Mouse (Mus musculus) hematopoietic stem cell, adult 5-6 weeks (primary cell): ENCODE results near the gene Mlh3. TPM values are rescaled to one million over a fixed set of nuclear protein-coding genes. Genes with fewer than 3 reads are reported as not detected.
"Not testable (repeated sequence)": the region's sequence is repeated elsewhere in the genome, so short reads cannot be mapped to it uniquely, and the experiment has no call there.

ENCODE experiments used
- ATAC-seq, 2 experiments: fragments of 125-278 bp in 1 of 2; replicated peaks in 1 of 2; 2 replicates each; pipeline ENCODE4 v1.8.0; 2016 to 2017; ENCODE audit warnings: inconsistent platforms in 2 of 2, mild to moderate bottlenecking in 2 of 2, moderate number of reproducible peaks in 2 of 2, low read depth in 1 of 2, moderate TSS enrichment in 1 of 2; ENCODE audit not compliant: low FRiP score in 2 of 2, poor library complexity in 2 of 2, severe bottlenecking in 2 of 2, insufficient read depth in 1 of 2, low TSS enrichment in 1 of 2
- total RNA-seq: library from RNA; stranded (forward); fragments of 172-1452, 232-1000 nt; gene quantifications from 2 replicates; pipeline ENCODE4 v1.2.3, GENCODE M21; 2017

The Mlh3 gene
- total RNA-seq, 1 experiment from 2014 or later: 9.4 TPM

DNA sequence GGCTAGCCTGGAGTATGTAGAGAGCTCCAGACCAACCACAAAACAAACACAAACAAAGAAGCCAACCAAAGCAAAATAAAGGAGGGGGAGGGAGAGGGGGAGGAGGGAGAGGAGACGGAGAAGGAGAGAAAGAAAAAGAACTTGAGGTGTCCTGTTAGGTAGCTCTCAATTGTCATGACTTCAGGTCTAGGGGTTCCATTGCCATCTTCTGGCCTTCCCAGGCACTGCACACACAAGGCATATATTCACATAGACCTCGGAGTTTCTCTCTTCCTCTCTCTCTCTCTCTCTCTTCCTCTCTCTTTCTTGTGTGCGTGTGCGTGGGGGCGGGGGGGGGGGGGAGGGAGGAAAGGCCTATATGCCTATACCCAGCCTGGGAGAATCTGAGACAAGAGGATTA is 16.5 kb upstream of the Mlh3 start:
- ATAC-seq: peak; percentile 44 to 49; a peak in 1 of 4 replicates

DNA sequence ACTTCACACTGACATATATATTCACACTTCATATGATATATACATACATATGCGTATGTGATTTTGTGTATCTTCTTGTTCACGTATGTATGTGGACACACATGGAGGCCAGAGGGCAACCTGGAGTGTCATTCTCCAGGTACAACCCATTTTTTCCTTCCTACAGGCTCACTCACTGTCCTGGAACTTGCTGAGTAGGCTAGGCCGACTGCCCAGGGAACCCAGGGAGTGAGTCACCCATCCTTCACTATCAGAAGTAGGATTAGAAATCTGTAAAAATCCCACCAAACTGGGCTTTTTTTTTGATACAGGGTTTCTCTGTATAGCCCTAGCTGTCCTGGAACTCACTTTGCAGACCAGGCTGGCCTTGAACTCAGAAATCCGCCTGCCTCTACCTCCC is 14.6 kb upstream of the Mlh3 start:
- no peak for ATAC-seq

GRCm38 (mm10) chr12:85284331-85284730 is 13.9 kb upstream of the Mlh3 start:
- ATAC-seq: no peak

- not testable (repeated sequence) for ATAC-seq
Measured at GRCm38 (mm10) chr12:85281756-85282155, 11.4 kb upstream of the Mlh3 start.

- ATAC-seq: peak in 1 of 2 experiments; percentile 38; a peak in 1 of 4 replicates
Measured at GRCm38 (mm10) chr12:85280845-85281651, 10.6 kb upstream of the Mlh3 start.

DNA sequence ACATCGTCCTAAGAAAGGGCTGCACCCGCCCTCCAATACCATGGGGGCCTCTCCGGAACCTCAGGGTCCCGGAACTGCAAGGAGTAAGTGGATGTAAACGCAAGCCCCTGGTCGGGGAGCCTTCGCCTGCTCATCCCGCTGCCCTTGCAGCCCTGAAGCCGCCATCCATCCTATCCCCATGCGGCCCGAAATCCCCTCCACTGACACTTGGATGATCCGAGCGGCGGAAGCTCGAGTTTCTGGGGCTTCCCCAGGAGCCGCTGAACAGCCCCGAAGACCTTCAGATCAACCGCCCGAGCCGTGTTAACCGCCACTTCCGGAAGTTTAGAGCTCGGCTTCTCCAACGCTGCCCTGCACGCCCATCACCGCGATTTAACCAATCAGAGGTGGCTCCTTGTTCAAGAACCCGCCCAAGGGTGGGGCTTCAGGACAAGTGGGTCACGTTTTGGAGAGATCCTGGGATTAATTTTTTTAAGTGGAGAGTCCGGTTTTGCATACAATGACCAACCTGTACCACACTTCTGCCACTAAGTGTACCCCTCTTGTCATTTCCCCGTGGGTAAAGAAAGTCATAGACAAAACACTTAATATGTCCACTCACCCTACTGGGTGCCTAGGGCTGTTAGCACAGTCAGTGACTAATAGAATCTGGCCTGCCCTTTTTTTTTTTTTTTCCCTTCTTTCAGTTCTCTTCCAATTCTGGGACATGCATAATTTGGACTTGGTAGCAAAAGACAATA is 9.9 kb upstream of the Mlh3 start:
- ATAC-seq: peak; percentile 95 to 97

- no peak for ATAC-seq
Measured at GRCm38 (mm10) chr12:85279396-85280080, 9.1 kb upstream of the Mlh3 start.

DNA sequence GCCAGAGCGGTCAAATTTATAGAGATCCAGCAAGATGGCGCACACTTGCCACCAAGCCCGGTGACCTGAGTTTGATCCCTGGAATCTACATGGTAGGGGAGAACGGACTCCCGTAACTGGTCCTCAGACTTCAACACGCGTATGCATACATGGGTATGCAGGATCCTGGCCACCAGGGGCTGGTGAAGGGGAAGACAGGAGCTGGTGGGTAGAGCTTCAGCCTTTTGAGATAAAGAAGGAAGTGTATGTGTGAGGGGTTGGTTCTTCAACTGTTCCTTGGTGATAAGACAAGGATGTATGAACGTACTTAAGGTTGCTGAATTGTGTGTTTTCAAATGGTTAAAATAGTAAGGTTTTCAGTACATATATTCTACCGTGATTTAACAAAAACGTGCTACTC is 8.5 kb upstream of the Mlh3 start:
- ATAC-seq: no peak

GRCm38 (mm10) chr12:85276273-85276672 is 5.9 kb upstream of the Mlh3 start:
- ATAC-seq: no peak

DNA sequence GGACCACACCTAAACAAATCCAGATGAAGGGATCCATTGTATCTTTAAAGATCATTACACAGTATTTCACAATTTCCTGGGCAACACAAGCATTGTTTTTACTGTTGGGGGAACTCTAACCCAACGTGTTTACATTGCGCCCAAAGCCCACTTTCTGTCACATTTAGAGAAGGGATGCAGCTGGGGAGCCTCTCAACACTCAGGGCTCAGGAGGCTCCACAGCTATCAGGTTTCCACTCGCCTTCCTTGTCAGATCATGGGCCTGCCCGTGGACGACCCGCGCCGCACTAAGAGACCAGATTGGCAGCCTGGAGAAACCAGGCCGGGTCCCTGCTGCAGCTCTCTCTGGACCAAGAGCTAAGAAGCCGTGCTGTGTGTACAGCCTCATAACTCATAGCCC is 3.1 kb upstream of the Mlh3 start:
- no peak for ATAC-seq

DNA sequence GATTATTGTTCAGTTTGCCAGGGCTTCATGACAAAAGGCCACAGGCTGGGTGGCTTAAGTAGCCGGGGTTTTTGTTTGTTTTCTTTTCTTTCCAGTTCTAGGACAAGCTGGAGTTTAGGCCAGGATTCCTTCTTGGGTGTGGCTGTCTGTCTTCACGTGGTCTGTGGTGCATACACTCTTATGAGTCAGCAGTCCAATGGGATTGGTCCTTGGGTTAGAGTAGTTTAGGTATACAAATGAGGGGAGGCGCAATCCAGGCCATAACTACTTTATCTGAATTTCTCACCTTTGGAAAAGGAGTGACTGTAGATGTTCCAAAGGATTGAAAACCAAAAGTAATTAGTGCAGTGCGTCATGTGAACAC is 1.4 kb upstream of the Mlh3 start:
- no peak for ATAC-seq

GRCm38 (mm10) chr12:85271132-85271842 is 888 bp upstream of the Mlh3 start:
- no peak for ATAC-seq

GRCm38 (mm10) chr12:85269821-85270220 is 578 bp downstream of the Mlh3 start:
- no peak for ATAC-seq

DNA sequence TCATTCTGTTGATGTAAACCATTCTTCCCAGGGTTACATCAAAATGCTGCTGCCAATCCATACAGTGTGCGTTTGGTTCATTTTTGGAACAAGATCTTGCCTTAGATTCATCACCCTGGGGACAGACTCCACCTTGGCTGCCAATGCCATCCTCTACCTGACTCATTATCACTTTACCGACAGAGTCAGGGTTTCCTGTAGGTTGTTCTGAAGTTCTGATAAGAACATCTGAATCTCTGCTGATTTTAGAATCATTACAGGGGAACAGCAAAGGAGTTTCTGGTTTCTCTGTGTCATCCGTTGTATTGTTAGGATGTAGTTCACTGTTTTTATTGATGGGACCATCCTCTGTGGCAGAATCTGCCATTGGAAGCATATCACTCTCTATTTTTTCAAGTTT is 4.2 kb downstream of the Mlh3 start:
- no peak for ATAC-seq

DNA sequence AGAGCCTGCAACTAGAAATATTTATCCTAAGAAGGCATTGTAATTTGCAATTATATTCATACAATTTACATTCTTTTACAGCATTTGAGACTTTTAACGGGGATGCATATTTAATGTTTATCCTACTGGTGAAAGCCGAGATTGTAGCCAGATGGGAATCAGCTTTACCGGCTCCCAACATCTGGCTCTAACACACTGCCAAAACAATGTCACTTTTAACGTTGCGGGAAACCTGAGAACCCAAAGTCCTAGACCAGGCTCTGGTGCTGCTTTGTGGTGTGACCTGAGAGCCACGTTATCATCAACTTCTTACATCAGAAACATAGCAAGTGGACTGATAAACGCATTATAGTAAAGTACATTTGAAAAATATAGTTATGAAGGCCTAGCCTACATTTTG is 5.5 kb downstream of the Mlh3 start:
- ATAC-seq: no peak

DNA sequence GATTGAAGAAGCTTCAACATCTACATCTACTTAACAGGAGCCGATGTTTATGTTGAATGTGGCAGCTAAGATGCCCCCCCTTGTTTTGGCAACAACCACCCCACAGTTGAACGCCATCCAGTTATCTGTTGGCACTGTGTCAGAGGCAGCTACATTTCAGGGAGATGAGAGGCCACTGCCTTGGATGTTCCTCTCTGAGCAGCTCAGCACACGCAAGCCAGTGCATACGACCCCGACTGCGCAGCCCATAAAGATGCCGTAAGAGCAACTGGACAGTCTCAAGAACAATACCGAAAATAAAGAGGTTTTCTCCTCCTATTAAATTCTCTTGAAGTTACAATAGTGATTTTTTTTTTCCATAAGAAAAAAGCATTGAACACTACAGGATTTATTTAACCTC is 5.9 kb downstream of the Mlh3 start:
- no peak for ATAC-seq

- no peak for ATAC-seq
Measured at GRCm38 (mm10) chr12:85263190-85263589, 7.2 kb downstream of the Mlh3 start.

DNA sequence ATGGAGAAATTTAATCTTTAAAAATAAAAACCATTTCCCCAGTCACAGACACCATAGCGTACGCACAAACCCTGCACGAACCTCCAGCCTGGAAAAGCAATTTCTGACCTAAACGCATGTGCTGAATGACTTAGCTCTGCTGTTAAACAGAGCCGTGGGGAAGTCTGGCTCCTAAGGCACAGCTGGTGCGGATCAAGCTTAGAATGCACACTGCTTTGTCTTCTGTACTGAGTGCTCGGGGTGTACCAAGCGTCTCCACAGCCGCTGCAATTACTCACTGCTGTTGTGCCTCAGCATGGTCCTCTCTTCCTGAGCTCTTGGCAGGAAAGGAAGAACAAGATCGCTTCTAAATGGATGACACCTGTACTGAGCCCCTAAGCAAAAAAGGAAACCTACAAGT is 7.9 kb downstream of the Mlh3 start:
- ATAC-seq: no peak
